Mouse (Mus musculus): ENCODE data around the gene Ccdc126. TPM values are rescaled to one million over a fixed set of nuclear protein-coding genes. Genes with fewer than 3 reads are reported as not detected.

Gene Ccdc126
- polyA plus RNA-seq, 1 experiment from 2014 or later = 10.3 TPM

Other genes starting within 250 kb of the Ccdc126 start
- gene Malsu1, start 245.5 kb upstream of the Ccdc126 start, polyA plus RNA-seq (2015; fragmentation: Nextera tagmentation; extraction: Ambion mirVana) = 58.3 and 61.2 TPM in 2 replicates
- gene Igf2bp3, start 104.3 kb upstream of the Ccdc126 start, polyA plus RNA-seq (2015; fragmentation: Nextera tagmentation; extraction: Ambion mirVana) = 46.1 and 48.8 TPM in 2 replicates
- 99.6 and 104 TPM in 2 replicates for gene Tra2a, start 55.2 kb upstream of the Ccdc126 start, polyA plus RNA-seq (2015; fragmentation: Nextera tagmentation; extraction: Ambion mirVana)
- gene Fam221a, start 48.5 kb downstream of the Ccdc126 start, polyA plus RNA-seq (2015; fragmentation: Nextera tagmentation; extraction: Ambion mirVana) = 8.7 and 9.1 TPM in 2 replicates
- gene Stk31, start 76.3 kb downstream of the Ccdc126 start, polyA plus RNA-seq (2015; fragmentation: Nextera tagmentation; extraction: Ambion mirVana) = 0.09 TPM in 1 of 2 replicates, not detected in the other